Mouse (Mus musculus) lung, embryonic 14.5 days (tissue): ENCODE measurements around the gene Nlgn1. TPM values are rescaled to one million over a fixed set of nuclear protein-coding genes. Genes with fewer than 3 reads are reported as not detected.

Source experiments
- ATAC-seq: fragments of 200-750 bp; cut with Nextera tagmentation; 2 replicates; pipeline ENCODE4 v1.8.0; 2017; ENCODE audit warnings: mild to moderate bottlenecking, moderate TSS enrichment, moderate library complexity; ENCODE audit not compliant: insufficient read depth
- DNase-seq: peaks from one replicate; pipeline ENCODE4 v3.0.0-alpha.2; 2015
- H3K27ac ChIP-seq: fragments of 300-500 bp; sonication (generic); 2 replicates; pipeline ENCODE4 v1.5.1; 2014; ENCODE audit warnings: low read depth, mild to moderate bottlenecking, moderate library complexity
- H3K27me3 ChIP-seq: fragments of 300-500 bp; sonication (generic); 2 replicates; pipeline ENCODE4 v1.6.1; 2014; ENCODE audit warnings: low read length, control low read depth; ENCODE audit not compliant: insufficient read depth
- H3K36me3 ChIP-seq: fragments of 300-500 bp; sonication (generic); 2 replicates; pipeline ENCODE4 v1.6.1; 2014; ENCODE audit warnings: control low read depth; ENCODE audit not compliant: insufficient read depth
- H3K4me1 ChIP-seq: fragments of 300-500 bp; sonication (generic); 2 replicates; pipeline ENCODE4 v1.6.1; 2014; ENCODE audit warnings: antibody characterized with exemption, control low read depth; ENCODE audit not compliant: insufficient read depth
- H3K4me2 ChIP-seq: fragments of 300-500 bp; sonication (generic); 2 replicates; pipeline ENCODE4 v1.6.1; 2014; ENCODE audit warnings: mild to moderate bottlenecking
- H3K4me3 ChIP-seq: fragments of 300-500 bp; sonication (generic); 2 replicates; pipeline ENCODE4 v1.5.1; 2014; ENCODE audit warnings: low read depth, low read length
- H3K9ac ChIP-seq: fragments of 300-500 bp; sonication (generic); 2 replicates; pipeline ENCODE4 v1.6.1; 2014
- H3K9me3 ChIP-seq: fragments of 300-500 bp; sonication (generic); 2 replicates; pipeline ENCODE4 v1.6.1; 2016; ENCODE audit warnings: low read depth, low read length, control low read depth
- CTCF ChIP-seq: IDR thresholded peaks from 2 replicates; pipeline ENCODE4 v1.5.1; 2016; ENCODE audit warnings: antibody characterized with exemption, low read depth
- WGBS: fragments of 180-500 bp; shearing (Covaris S2); extraction: QIAGEN DNeasy Blood & Tissue Kit; methylation state at CpG from one replicate; pipeline ENCODE4 v1.1.7; 2014; 5-methylcytosine and 5-hydroxymethylcytosine counted together
- polyA plus RNA-seq: library from polyadenylated mRNA; unstranded; fragments of >200 nt; fragmentation: Nextera tagmentation; extraction: Ambion mirVana; gene quantifications from 2 replicates; pipeline ENCODE4 v1.2.1, GENCODE M21; 2014

Nlgn1 gene
- polyA plus RNA-seq, 1 experiment from 2014 or later = 1.6 TPM

DNA sequence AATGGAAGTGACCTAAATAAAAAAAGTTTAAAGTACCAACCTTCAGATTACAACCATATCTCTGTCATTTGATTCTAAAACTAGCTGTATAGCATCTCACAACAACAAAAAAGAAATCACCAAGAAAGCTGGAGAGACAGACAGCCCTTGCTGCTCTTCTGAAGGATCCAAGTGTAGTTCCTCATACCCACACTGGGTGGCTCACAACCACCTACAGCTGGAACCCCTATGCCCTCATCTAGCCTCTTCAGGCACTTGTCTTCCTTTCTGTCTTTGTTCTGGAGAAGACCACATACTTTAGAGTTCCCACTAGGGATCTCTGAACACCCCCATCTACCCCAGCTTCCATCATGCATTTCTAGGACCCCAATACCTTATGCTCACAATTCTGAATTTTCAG is 236.7 kb downstream of the Nlgn1 start:
- no peak overlapping the region for H3K27ac ChIP-seq
- ATAC-seq (no peak), DNase-seq (peak; percentile 44)
- H3K4me2 ChIP-seq = no peak overlapping the region
- H3K9ac ChIP-seq = no peak overlapping the region
- TF ChIP-seq CTCF = peak; percentile 59
- no peaks in the 10 kb centered on the region for H3K36me3 ChIP-seq
- no peaks in the 10 kb centered on the region for H3K9me3 ChIP-seq
- H3K4me3 ChIP-seq = no peak overlapping the region
- no peaks in the 10 kb centered on the region for H3K27me3 ChIP-seq
- no peaks in the 10 kb centered on the region for H3K4me1 ChIP-seq

- no peaks in the 10 kb centered on the region for H3K27me3 ChIP-seq
- no peaks in the 10 kb centered on the region for H3K9me3 ChIP-seq
- H3K4me3 ChIP-seq = no peak overlapping the region
- no peak overlapping the region for H3K9ac ChIP-seq
- no peak overlapping the region for H3K4me2 ChIP-seq
- DNase-seq (no peak), ATAC-seq (no peak)
- no peak overlapping the region for H3K27ac ChIP-seq
- H3K36me3 ChIP-seq = no peaks in the 10 kb centered on the region
- H3K4me1 ChIP-seq = no peaks in the 10 kb centered on the region
- no peak for TF ChIP-seq CTCF
Measured at GRCm38 (mm10) chr3:26069366-26069765, 262.9 kb downstream of the Nlgn1 start.

DNA sequence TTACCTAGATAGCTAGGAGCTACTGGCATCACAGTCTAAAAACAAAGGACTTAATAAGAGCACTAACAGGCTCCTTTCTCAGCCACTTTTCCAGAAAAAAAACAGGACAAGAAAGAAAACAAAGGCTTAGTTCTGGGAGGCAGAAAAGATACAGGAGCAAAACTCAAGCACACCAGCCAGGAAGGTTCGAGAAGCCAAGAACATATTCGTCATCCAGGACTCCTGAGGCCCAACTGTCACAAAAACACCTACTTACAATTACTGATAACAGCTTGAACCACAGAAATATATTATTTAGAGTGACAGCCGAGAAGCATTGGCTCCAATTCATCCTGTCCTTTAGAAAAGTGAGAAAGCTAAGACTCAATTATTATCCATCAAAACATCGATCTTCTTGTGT is 281.5 kb downstream of the Nlgn1 start:
- no peaks in the 10 kb centered on the region for H3K36me3 ChIP-seq
- no peak overlapping the region for H3K4me2 ChIP-seq
- H3K27ac ChIP-seq = no peak overlapping the region
- no peak for ATAC-seq
- DNase-seq = no peak
- no peaks in the 10 kb centered on the region for H3K9me3 ChIP-seq
- no peaks in the 10 kb centered on the region for H3K4me1 ChIP-seq
- 53% methylated on average over 4 of the region's 4 CpGs for WGBS
- H3K27me3 ChIP-seq = no peaks in the 10 kb centered on the region
- H3K4me3 ChIP-seq = no peak overlapping the region
- no peak overlapping the region for H3K9ac ChIP-seq
- no peak for TF ChIP-seq CTCF

DNA sequence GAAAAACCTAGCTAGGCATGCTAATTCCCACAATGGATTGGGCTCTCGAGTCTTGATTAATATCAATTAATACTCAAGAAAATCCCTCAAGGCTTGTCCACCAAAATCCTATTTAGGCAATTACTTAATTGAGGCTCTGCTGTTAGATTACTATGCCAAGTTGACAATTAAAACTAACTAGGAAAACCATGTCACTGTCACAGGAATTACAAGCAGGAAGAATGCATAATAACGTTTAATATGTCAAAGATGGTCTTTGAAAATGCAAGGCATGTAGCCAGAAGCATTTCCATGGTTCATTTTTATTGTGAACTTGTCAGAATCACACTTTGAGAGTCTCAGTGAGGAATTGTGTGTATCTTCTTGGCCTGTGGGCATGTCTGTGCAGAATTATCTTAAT is 289.3 kb downstream of the Nlgn1 start:
- Histone ChIP-seq H3K27me3 (no peaks in the 10 kb centered on the region), H3K4me3 (no peak overlapping the region), H3K36me3 (no peaks in the 10 kb centered on the region), H3K9me3 (no peaks in the 10 kb centered on the region), H3K4me2 (no peak overlapping the region), H3K27ac (no peak overlapping the region), H3K9ac (no peak overlapping the region), H3K4me1 (no peaks in the 10 kb centered on the region)
- no peak for TF ChIP-seq CTCF
- 82% methylated on average over 2 of the region's 2 CpGs for WGBS
- no peak for DNase-seq
- ATAC-seq = no peak

- no peaks in the 10 kb centered on the region for H3K9me3 ChIP-seq
- 73% methylated on average over 2 of the region's 2 CpGs for WGBS
- H3K36me3 ChIP-seq = no peaks in the 10 kb centered on the region
- H3K4me1 ChIP-seq = no peaks in the 10 kb centered on the region
- no peak overlapping the region for H3K27ac ChIP-seq
- H3K4me2 ChIP-seq = no peak overlapping the region
- no peaks in the 10 kb centered on the region for H3K27me3 ChIP-seq
- ATAC-seq (no peak), DNase-seq (no peak)
- no peak for TF ChIP-seq CTCF
- H3K4me3 ChIP-seq = no peak overlapping the region
- no peak overlapping the region for H3K9ac ChIP-seq
Measured at GRCm38 (mm10) chr3:26039696-26040095, 292.6 kb downstream of the Nlgn1 start.

GRCm38 (mm10) chr3:26026025-26026424 is 306.2 kb downstream of the Nlgn1 start:
- WGBS = 75% methylated on average over 2 of the region's 2 CpGs
- Histone ChIP-seq H3K4me3 (no peak overlapping the region), H3K36me3 (no peaks in the 10 kb centered on the region), H3K4me2 (no peak overlapping the region), H3K4me1 (no peaks in the 10 kb centered on the region), H3K27ac (no peak overlapping the region), H3K27me3 (no peaks in the 10 kb centered on the region), H3K9ac (no peak overlapping the region), H3K9me3 (no peaks in the 10 kb centered on the region)
- DNase-seq (no peak), ATAC-seq (no peak)
- no peak for TF ChIP-seq CTCF

- H3K27ac ChIP-seq = no peak overlapping the region
- no peaks in the 10 kb centered on the region for H3K36me3 ChIP-seq
- TF ChIP-seq CTCF = no peak
- no peak for ATAC-seq
- H3K27me3 ChIP-seq = no peaks in the 10 kb centered on the region
- H3K4me3 ChIP-seq = no peak overlapping the region
- H3K9ac ChIP-seq = no peak overlapping the region
- 42% methylated on average over 5 of the region's 5 CpGs for WGBS
- H3K9me3 ChIP-seq = no peaks in the 10 kb centered on the region
- no peaks in the 10 kb centered on the region for H3K4me1 ChIP-seq
- DNase-seq = no peak
- no peak overlapping the region for H3K4me2 ChIP-seq
Measured at GRCm38 (mm10) chr3:26023217-26023616, 309.0 kb downstream of the Nlgn1 start.

- H3K4me2 ChIP-seq = no peak overlapping the region
- no peak overlapping the region for H3K27ac ChIP-seq
- ATAC-seq (no peak), DNase-seq (no peak)
- no peak for TF ChIP-seq CTCF
- H3K4me1 ChIP-seq = no peaks in the 10 kb centered on the region
- no peaks in the 10 kb centered on the region for H3K36me3 ChIP-seq
- WGBS = 83% methylated on average over 6 of the region's 6 CpGs
- no peak overlapping the region for H3K9ac ChIP-seq
- no peak overlapping the region for H3K4me3 ChIP-seq
- H3K9me3 ChIP-seq = no peaks in the 10 kb centered on the region
- H3K27me3 ChIP-seq = no peaks in the 10 kb centered on the region
Measured at GRCm38 (mm10) chr3:26021632-26022184, 310.6 kb downstream of the Nlgn1 start.
